Comparison of ENCODE assay signal across 28 mouse cellular contexts in the genomic region with DNA sequence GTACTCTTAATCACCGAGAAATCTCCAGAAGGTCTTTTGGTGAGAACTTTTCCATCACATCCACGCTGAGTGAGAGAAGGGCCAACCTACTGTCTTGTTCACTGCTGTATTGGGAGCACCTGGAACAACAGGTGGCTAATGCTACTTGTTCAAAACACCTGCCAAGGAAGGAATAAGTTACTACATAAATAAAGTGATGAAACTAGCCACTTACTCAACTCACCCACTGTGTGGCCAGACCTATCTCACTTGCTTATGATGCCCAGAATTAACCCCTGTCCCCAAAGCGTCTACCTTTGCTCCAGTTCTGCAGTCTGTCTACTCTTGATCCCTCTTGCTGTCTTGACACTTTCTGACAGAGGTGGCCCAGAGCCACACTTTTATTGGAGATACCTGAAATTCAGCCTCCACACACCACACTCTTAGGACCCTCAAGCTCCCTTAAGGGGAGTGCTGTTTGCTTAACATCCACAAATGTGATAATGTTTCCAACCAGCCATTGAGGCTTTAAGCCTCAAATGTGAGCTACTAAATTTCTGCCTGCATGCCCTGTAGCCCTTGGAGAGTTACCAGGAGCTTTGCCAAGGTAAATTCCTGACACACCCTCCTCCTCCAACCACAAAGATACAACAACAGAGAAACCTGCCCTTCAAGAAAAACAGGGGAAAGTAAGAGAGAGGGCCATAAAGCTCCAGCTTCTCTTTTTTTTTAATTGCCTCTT. TPM values are rescaled to one million over a fixed set of nuclear protein-coding genes. Genes with fewer than 3 reads are reported as not detected.
DNase-seq lines count a peak whose midpoint lies in the region; ATAC-seq and TF ChIP-seq lines count a peak whose summit lies in the region.
"Had no signal": no experiment of that assay in that cellular context is flagged by ENCODE, and none has a peak within 500 bp of the region (broad histone marks: within the 10 kb centered on the region; RNA-seq: fewer than 3 reads in every experiment).

No protein-coding gene starts in this region.

- no peak for ATAC-seq in embryonic facial prominence, embryonic 15.5 days (ENCODE audit: insufficient number of reproducible peaks, low FRiP score, low TSS enrichment, low read depth)
- peak; percentile 82 for ATAC-seq in lung, embryonic 16.5 days (ENCODE audit: low read depth)
- no peak; the same call in 1 of the 2 replicates for ATAC-seq in stomach, embryonic 14.5 days (ENCODE audit: insufficient number of reproducible peaks, insufficient read depth, low FRiP score, low read depth)
- ATAC-seq in hindbrain, embryonic 14.5 days (ENCODE audit: low FRiP score), result no peak
- ATAC-seq: activated CD4-positive, CD25-positive, alpha-beta regulatory T cell, adult 4 months; forebrain, embryonic 13.5 days; midbrain, embryonic 15.5 days had no signal

- no peak overlapping the region for H3K4me2 ChIP-seq in embryonic facial prominence, embryonic 15.5 days (replicated peaks)
- no peak overlapping the region for H3K4me2 ChIP-seq in lung, embryonic 16.5 days (ENCODE audit: low read depth, low read length)
- no peak overlapping the region for H3K4me2 ChIP-seq in stomach, embryonic 14.5 days (replicated peaks; ENCODE audit: low read depth, low read length)
- H3K4me2 ChIP-seq in hindbrain, embryonic 14.5 days (replicated peaks), result no peak overlapping the region
- H3K4me2 ChIP-seq: forebrain, embryonic 13.5 days; limb, embryonic 13.5 days; midbrain, embryonic 15.5 days had no signal

- H3K9me3 ChIP-seq in embryonic facial prominence, embryonic 15.5 days (replicated peaks), result no peaks in the 10 kb centered on the region
- H3K9me3 ChIP-seq in lung, embryonic 16.5 days (ENCODE audit: control insufficient read depth, low read length), result no peaks in the 10 kb centered on the region; the same call in 1 of the 2 replicates
- H3K9me3 ChIP-seq in stomach, embryonic 14.5 days (ENCODE audit: control insufficient read depth, low read depth, low read length), result no peaks in the 10 kb centered on the region
- H3K9me3 ChIP-seq in hindbrain, embryonic 14.5 days (ENCODE audit: control insufficient read depth, low read length), result no peaks in the 10 kb centered on the region
- H3K9me3 ChIP-seq in hindbrain, embryonic 10.5 days, result no peaks in the 10 kb centered on the region
- H3K9me3 ChIP-seq: forebrain, embryonic 13.5 days; G1E; limb, embryonic 13.5 days; midbrain, embryonic 15.5 days had no signal

- TF ChIP-seq CTCF in kidney, adult 2 months (conservative IDR thresholded peaks at IDR 0.05; ENCODE audit: insufficient read depth, insufficient read length, low read depth, low read length), result no peak

- no peaks in the 10 kb centered on the region for H3K36me3 ChIP-seq in kidney, adult 2 months (ENCODE audit: control insufficient read depth, insufficient read depth, low read length)
- no peaks in the 10 kb centered on the region for H3K36me3 ChIP-seq in embryonic facial prominence, embryonic 15.5 days
- no peaks in the 10 kb centered on the region for H3K36me3 ChIP-seq in lung, embryonic 16.5 days (ENCODE audit: control insufficient read depth, insufficient read depth, low read length)
- H3K36me3 ChIP-seq in stomach, embryonic 14.5 days (ENCODE audit: control insufficient read depth, insufficient read depth, low read length), result no peaks in the 10 kb centered on the region
- H3K36me3 ChIP-seq in hindbrain, embryonic 14.5 days (replicated peaks; ENCODE audit: control insufficient read depth, insufficient read depth), result no peaks in the 10 kb centered on the region
- no peaks in the 10 kb centered on the region for H3K36me3 ChIP-seq in hindbrain, embryonic 10.5 days
- H3K36me3 ChIP-seq: G1E; limb, embryonic 13.5 days; midbrain, embryonic 15.5 days had no signal

- TF ChIP-seq POLR2A in kidney, adult 2 months (IDR thresholded peaks at IDR 0.05; ENCODE audit: low read depth, low read length), result no peak

- H3K4me3 ChIP-seq in kidney, adult 2 months (ENCODE audit: insufficient read depth, low read depth, low read length), result no peak overlapping the region
- no peak overlapping the region for H3K4me3 ChIP-seq in embryonic facial prominence, embryonic 15.5 days (replicated peaks)
- H3K4me3 ChIP-seq in lung, embryonic 16.5 days (ENCODE audit: low read length), result no peak overlapping the region
- H3K4me3 ChIP-seq in stomach, embryonic 14.5 days (ENCODE audit: low read depth, low read length), result no peak overlapping the region
- H3K4me3 ChIP-seq in hindbrain, embryonic 14.5 days (replicated peaks; ENCODE audit: low read length), result no peak overlapping the region
- H3K4me3 ChIP-seq in hindbrain, embryonic 10.5 days, result no peak overlapping the region
- H3K4me3 ChIP-seq: forebrain, embryonic 13.5 days; limb, embryonic 13.5 days; megakaryocyte, embryonic 14.5 days; midbrain, embryonic 15.5 days; myocyte had no signal

- no peak overlapping the region for H3K27ac ChIP-seq in kidney, adult 2 months (ENCODE audit: insufficient read depth, low read depth, low read length)
- H3K27ac ChIP-seq in embryonic facial prominence, embryonic 15.5 days (replicated peaks), result 0 out of 2 replicates have a peak overlapping the region, but pooled peaks have one; percentile 18
- peak overlapping the region; percentile 61 for H3K27ac ChIP-seq in lung, embryonic 16.5 days (ENCODE audit: low read length)
- peak overlapping the region; percentile 45 for H3K27ac ChIP-seq in stomach, embryonic 14.5 days (ENCODE audit: low read length)
- H3K27ac ChIP-seq in hindbrain, embryonic 14.5 days, result no peak overlapping the region
- no peak overlapping the region for H3K27ac ChIP-seq in hindbrain, embryonic 10.5 days
- H3K27ac ChIP-seq: forebrain, embryonic 13.5 days; limb, embryonic 13.5 days; liver, embryonic 14.5 days; midbrain, embryonic 15.5 days had no signal

- DNase-seq in kidney, adult 2 months, result peak; percentile 48
- no peak for DNase-seq in kidney, adult 18-20 months
- DNase-seq in hindbrain, embryonic 14.5 days (ENCODE audit: low spot score), result no peak
- DNase-seq in ovary, postnatal 14 days (ENCODE audit: low spot score), result no peak
- no peak for DNase-seq in hindbrain, embryonic 10.5 days (ENCODE audit: low spot score)
- DNase-seq: adrenal gland, postnatal 10 days; cerebellum, postnatal 14 days; gastrocnemius, postnatal 14 days; kidney, adult 9 months; kidney, postnatal 4 days; right cerebral cortex, postnatal 14 days; thymus, postnatal 14 days had no signal

- WGBS in kidney, adult 2 months, result 77% methylated on average over 3 of the region's 3 CpGs
- WGBS in embryonic facial prominence, embryonic 15.5 days, result 63% methylated on average over 3 of the region's 3 CpGs
- WGBS in lung, embryonic 16.5 days, result 66% methylated on average over 3 of the region's 3 CpGs
- 75% methylated on average over 3 of the region's 3 CpGs for WGBS in stomach, embryonic 14.5 days
- WGBS in hindbrain, embryonic 14.5 days, result 85% methylated on average over 3 of the region's 3 CpGs
- WGBS in hindbrain, embryonic 10.5 days, result 74% methylated on average over 3 of the region's 3 CpGs

- H3K4me1 ChIP-seq in kidney, adult 2 months (ENCODE audit: control insufficient read depth, insufficient read depth, low read length), result no peaks in the 10 kb centered on the region
- H3K4me1 ChIP-seq in embryonic facial prominence, embryonic 15.5 days, result no peaks in the 10 kb centered on the region
- no peaks in the 10 kb centered on the region for H3K4me1 ChIP-seq in lung, embryonic 16.5 days (replicated peaks; ENCODE audit: control insufficient read depth, insufficient read depth, low read length)
- H3K4me1 ChIP-seq in stomach, embryonic 14.5 days (ENCODE audit: control insufficient read depth, insufficient read depth, low read length), result no peaks in the 10 kb centered on the region
- H3K4me1 ChIP-seq in hindbrain, embryonic 14.5 days (replicated peaks; ENCODE audit: control insufficient read depth, insufficient read depth, low read length), result no peaks in the 10 kb centered on the region
- H3K4me1 ChIP-seq in hindbrain, embryonic 10.5 days (replicated peaks), result no peaks in the 10 kb centered on the region
- H3K4me1 ChIP-seq: forebrain, embryonic 13.5 days; limb, embryonic 13.5 days; megakaryocyte, embryonic 14.5 days; midbrain, embryonic 15.5 days had no signal

- H3K9ac ChIP-seq in embryonic facial prominence, embryonic 15.5 days, result no peak overlapping the region
- no peak overlapping the region for H3K9ac ChIP-seq in lung, embryonic 16.5 days (ENCODE audit: low read length)
- no peak overlapping the region for H3K9ac ChIP-seq in stomach, embryonic 14.5 days (replicated peaks; ENCODE audit: low read depth, low read length)
- no peak overlapping the region for H3K9ac ChIP-seq in hindbrain, embryonic 14.5 days
- H3K9ac ChIP-seq: forebrain, embryonic 13.5 days; limb, embryonic 13.5 days; liver, embryonic 14.5 days; midbrain, embryonic 15.5 days had no signal

- no peaks in the 10 kb centered on the region for H3K27me3 ChIP-seq in kidney, adult 2 months (replicated peaks; ENCODE audit: control insufficient read depth, insufficient read depth, low read length)
- no peaks in the 10 kb centered on the region for H3K27me3 ChIP-seq in embryonic facial prominence, embryonic 15.5 days
- H3K27me3 ChIP-seq in lung, embryonic 16.5 days (ENCODE audit: control insufficient read depth, insufficient read depth, low read depth, low read length), result no peaks in the 10 kb centered on the region
- no peaks in the 10 kb centered on the region for H3K27me3 ChIP-seq in stomach, embryonic 14.5 days (ENCODE audit: control insufficient read depth, insufficient read depth, low read length)
- H3K27me3 ChIP-seq in hindbrain, embryonic 14.5 days (ENCODE audit: control insufficient read depth, insufficient read depth, low read length), result no peaks in the 10 kb centered on the region
- H3K27me3 ChIP-seq in hindbrain, embryonic 10.5 days (ENCODE audit: insufficient read depth, poor library complexity, severe bottlenecking), result no peaks in the 10 kb centered on the region
- H3K27me3 ChIP-seq: forebrain, embryonic 13.5 days; limb, embryonic 13.5 days; megakaryocyte, embryonic 14.5 days; midbrain, embryonic 15.5 days had no signal

RNA-seq across cellular contexts. Expression of a gene that starts 16.1 kb away (rescaled TPM):
- polyA plus RNA-seq in kidney, adult 2 months (2012; rRNA removed), result not detected in 2 replicates
- polyA plus RNA-seq in embryonic facial prominence, embryonic 15.5 days (2015; fragmentation: Nextera tagmentation; extraction: Ambion mirVana), result 5.6 and 6.5 TPM in 2 replicates
- not detected in 2 replicates for polyA plus RNA-seq in lung, embryonic 16.5 days (2015; fragmentation: Nextera tagmentation; extraction: Ambion mirVana)
- polyA plus RNA-seq in stomach, embryonic 14.5 days (2014; fragmentation: Nextera tagmentation; extraction: Ambion mirVana), result 0.35 TPM in 1 of 2 replicates, not detected in the other
- polyA plus RNA-seq in hindbrain, embryonic 14.5 days (2014; fragmentation: Nextera tagmentation; extraction: Ambion mirVana), result 0.56 and 0.77 TPM in 2 replicates
- polyA plus RNA-seq in hindbrain, embryonic 10.5 days (2016; fragmentation: Nextera tagmentation; extraction: Ambion mirVana), result 0.07 TPM in 1 of 2 replicates, not detected in the other
- polyA plus RNA-seq: activated CD4-positive, CD25-positive, alpha-beta regulatory T cell, adult 4 months; frontal cortex, adult 2 months; G1E; heart, embryonic 16.5 days; limb, embryonic 13.5 days; liver, embryonic 14.5 days; myocyte; spleen, adult 2 months had no signal

RNA-seq across cellular contexts. Expression of a gene that starts 35.7 kb away (rescaled TPM):
- polyA plus RNA-seq in kidney, adult 2 months (2012; rRNA removed), result not detected in 2 replicates
- 9.8 and 13.8 TPM in 2 replicates for polyA plus RNA-seq in embryonic facial prominence, embryonic 15.5 days (2015; fragmentation: Nextera tagmentation; extraction: Ambion mirVana)
- polyA plus RNA-seq in lung, embryonic 16.5 days (2015; fragmentation: Nextera tagmentation; extraction: Ambion mirVana), result not detected in 2 replicates
- polyA plus RNA-seq in stomach, embryonic 14.5 days (2014; fragmentation: Nextera tagmentation; extraction: Ambion mirVana), result not detected in 2 replicates
- polyA plus RNA-seq in hindbrain, embryonic 14.5 days (2014; fragmentation: Nextera tagmentation; extraction: Ambion mirVana), result not detected in 2 replicates
- not detected in 2 replicates for polyA plus RNA-seq in hindbrain, embryonic 10.5 days (2016; fragmentation: Nextera tagmentation; extraction: Ambion mirVana)
- polyA plus RNA-seq: activated CD4-positive, CD25-positive, alpha-beta regulatory T cell, adult 4 months; forebrain, embryonic 13.5 days; G1E; hindbrain, embryonic 11.5 days; limb, embryonic 13.5 days; liver, embryonic 14.5 days; midbrain, embryonic 15.5 days; myocyte; neural tube, embryonic 14.5 days; spleen, adult 2 months had no signal

Comparison
In these comparisons a context has a peak if more than half of its experiments do, and no peak if none do; other contexts are left out.
1. H3K27ac ChIP-seq: peak in embryonic facial prominence, embryonic 15.5 days (single experiment), lung, embryonic 16.5 days (single experiment) and stomach, embryonic 14.5 days (single experiment); none in kidney, adult 2 months (single experiment), hindbrain, embryonic 14.5 days (single experiment) and hindbrain, embryonic 10.5 days (single experiment).